Mouse (Mus musculus): Measurements from ENCODE around the gene Ctcfl. TPM values are rescaled to one million over a fixed set of nuclear protein-coding genes. Genes with fewer than 3 reads are reported as not detected.

Ctcfl gene
- total RNA-seq (2014; rRNA removed; ENCODE audit: low replicate concordance) (not detected in 2 replicates), polyA plus RNA-seq (2015; fragmentation: Nextera tagmentation; extraction: Ambion mirVana) (0.22 and 0.26 TPM in 2 replicates)

DNA sequence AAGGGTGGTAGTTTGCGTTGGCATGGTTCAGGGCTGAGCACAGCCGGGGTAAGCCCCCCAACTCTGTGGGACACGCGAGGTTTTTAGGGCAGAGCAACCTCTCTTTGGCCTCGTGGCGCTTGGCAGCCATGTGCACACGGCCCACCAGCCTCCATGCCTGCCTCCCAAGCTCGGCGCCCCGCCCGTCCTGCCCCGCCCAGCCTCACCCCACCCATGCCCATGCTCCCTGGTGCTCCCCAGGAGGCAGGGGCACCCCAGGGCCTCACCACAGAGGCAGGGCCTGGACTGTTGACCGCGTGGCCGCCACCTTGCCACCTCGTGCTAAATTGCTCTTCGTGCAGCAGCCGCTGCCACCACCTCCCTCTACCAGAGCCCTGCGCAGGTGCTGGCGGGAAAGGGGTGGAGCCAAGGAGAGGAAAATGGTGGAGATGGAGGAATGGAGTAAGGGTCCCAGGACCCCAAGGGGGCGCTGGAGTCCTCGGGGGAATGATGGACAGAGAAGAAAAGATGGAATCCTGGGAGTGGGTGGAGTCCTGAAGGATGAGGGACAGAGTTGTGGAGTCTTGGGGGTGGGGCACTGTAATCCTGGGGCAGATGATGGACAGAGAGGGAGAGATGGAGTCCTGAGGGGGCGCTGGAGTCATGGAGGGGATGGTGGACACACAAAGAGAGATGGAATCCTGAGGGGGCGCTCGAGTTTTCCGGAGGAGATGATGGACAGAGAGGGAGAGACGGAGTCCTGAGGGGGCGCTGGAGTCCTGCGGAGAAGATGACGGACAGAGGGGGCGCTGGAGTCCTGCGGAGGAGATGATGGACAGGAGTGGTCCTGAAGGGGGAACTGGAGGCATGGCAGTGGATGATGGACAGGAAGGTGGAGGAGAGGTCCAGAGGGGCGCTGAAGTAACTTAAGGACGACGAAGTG lies at the start of gene Ctcfl:
Gene Ctcfl (minus strand): TSS at position 503 of the 922 bp plus-strand sequence.
- no peak for DNase-seq (ENCODE audit: low spot score)
- Histone ChIP-seq H3K4me1 (ENCODE audit: control insufficient read depth, insufficient read depth) (no peaks in the 10 kb centered on the region), H3K36me3 (replicated peaks; ENCODE audit: control insufficient read depth, insufficient read depth, low read length) (no peaks in the 10 kb centered on the region)

DNA sequence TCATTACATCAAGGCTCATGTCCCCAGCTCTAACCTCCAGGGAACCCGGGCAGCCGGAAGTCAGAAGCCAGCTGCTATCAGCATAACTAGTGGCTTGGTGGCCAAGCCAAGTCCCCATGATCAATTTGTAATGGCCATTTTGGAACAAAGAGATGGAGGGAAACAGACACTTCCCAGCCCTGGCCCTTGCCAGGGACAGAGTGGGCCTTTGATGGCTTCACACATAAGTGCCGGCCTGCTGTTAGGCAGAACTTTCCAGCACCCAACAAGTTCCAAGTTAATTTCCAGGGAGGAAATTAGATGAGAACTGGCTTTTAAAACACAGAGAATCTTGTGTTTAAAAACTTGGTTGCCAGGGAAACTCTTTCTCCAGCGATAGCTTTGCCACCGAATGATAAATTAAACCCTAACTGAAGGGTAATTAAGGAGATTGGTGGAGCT lies 49.1 kb upstream of the Ctcfl start:
- 69% methylated on average over 5 of the region's 5 CpGs for WGBS
- no peaks in the 10 kb centered on the region; the same call in 1 of the 2 replicates for H3K27me3 ChIP-seq (ENCODE audit: control insufficient read depth, insufficient read depth, low read length)

More for the DNA sequence above, at the start of gene Ctcfl:
- WGBS = 87% methylated on average over 35 of the region's 35 CpGs
- H3K4me2 ChIP-seq (ENCODE audit: low read depth, low read length) = no peak within 1 kb of the TSS
- H3K9me3 ChIP-seq (replicated peaks; ENCODE audit: control insufficient read depth, low read length) = no peaks in the 10 kb centered on the region
- no peak within 1 kb of the TSS for H3K9ac ChIP-seq (replicated peaks; ENCODE audit: low read depth, low read length)
- no peak for ATAC-seq (ENCODE audit: insufficient read depth, low read depth)
- no peak within 1 kb of the TSS for H3K4me3 ChIP-seq (ENCODE audit: low read depth, low read length)
- TF ChIP-seq CTCF (IDR thresholded peaks at IDR 0.05; ENCODE audit: low read depth) (no peak), EP300 (IDR thresholded peaks at IDR 0.05; ENCODE audit: low read depth) (no peak)
- no peak within 1 kb of the TSS for H3K27ac ChIP-seq (ENCODE audit: low read depth)
- H3K27me3 ChIP-seq (ENCODE audit: control insufficient read depth, insufficient read depth, low read length) = no peaks in the 10 kb centered on the region

DNA sequence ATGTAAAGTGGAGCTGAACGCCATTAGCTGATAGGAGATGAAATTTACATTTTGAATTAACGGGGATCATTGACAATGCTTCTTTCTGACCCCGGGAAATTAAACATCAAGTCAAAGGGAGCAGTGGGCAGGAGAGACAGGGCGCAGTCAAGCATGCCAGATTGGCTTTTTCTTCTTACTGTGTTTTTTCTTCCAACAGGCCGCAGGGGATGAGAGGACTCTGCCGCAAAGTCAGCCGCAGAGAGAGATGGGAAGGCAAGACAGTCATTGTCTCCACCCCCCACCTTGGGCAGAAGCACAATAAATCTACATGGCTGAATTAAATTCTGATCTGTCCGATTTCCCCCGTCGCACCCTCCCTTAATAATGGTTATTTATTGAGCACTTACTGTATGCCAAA lies 46.0 kb upstream of the Ctcfl start:
- no peak for TF ChIP-seq CTCF (IDR thresholded peaks at IDR 0.05; ENCODE audit: low read depth)
- TF ChIP-seq EP300 (IDR thresholded peaks at IDR 0.05; ENCODE audit: low read depth) = no peak
- Histone ChIP-seq H3K4me3 (ENCODE audit: low read depth, low read length) (no peak overlapping the region), H3K4me1 (ENCODE audit: control insufficient read depth, insufficient read depth) (no peaks in the 10 kb centered on the region), H3K27ac (ENCODE audit: low read depth) (no peak overlapping the region), H3K9ac (replicated peaks; ENCODE audit: low read depth, low read length) (no peak overlapping the region), H3K36me3 (replicated peaks; ENCODE audit: control insufficient read depth, insufficient read depth, low read length) (no peaks in the 10 kb centered on the region), H3K4me2 (ENCODE audit: low read depth, low read length) (no peak overlapping the region), H3K27me3 (ENCODE audit: control insufficient read depth, insufficient read depth, low read length) (no peaks in the 10 kb centered on the region), H3K9me3 (replicated peaks; ENCODE audit: control insufficient read depth, low read length) (no peaks in the 10 kb centered on the region)
- ATAC-seq (ENCODE audit: insufficient read depth, low read depth) (no peak), DNase-seq (ENCODE audit: low spot score) (no peak)
- WGBS = 85% methylated on average over 10 of the region's 10 CpGs

More for the DNA sequence above, 49.1 kb upstream of the Ctcfl start:
- Histone ChIP-seq H3K4me3 (ENCODE audit: low read depth, low read length) (no peak overlapping the region), H3K36me3 (replicated peaks; ENCODE audit: control insufficient read depth, insufficient read depth, low read length) (no peaks in the 10 kb centered on the region), H3K27ac (ENCODE audit: low read depth) (0 out of 2 replicates have a peak overlapping the region, but pooled peaks have one; percentile 5), H3K4me2 (ENCODE audit: low read depth, low read length) (no peak overlapping the region), H3K4me1 (ENCODE audit: control insufficient read depth, insufficient read depth) (peaks cover 18% of the 10 kb centered on the region), H3K9ac (replicated peaks; ENCODE audit: low read depth, low read length) (no peak overlapping the region), H3K9me3 (replicated peaks; ENCODE audit: control insufficient read depth, low read length) (no peaks in the 10 kb centered on the region)
- ATAC-seq (ENCODE audit: insufficient read depth, low read depth) (no peak), DNase-seq (ENCODE audit: low spot score) (no peak)
- TF ChIP-seq EP300 (IDR thresholded peaks at IDR 0.05; ENCODE audit: low read depth) (no peak), CTCF (IDR thresholded peaks at IDR 0.05; ENCODE audit: low read depth) (no peak)

DNA sequence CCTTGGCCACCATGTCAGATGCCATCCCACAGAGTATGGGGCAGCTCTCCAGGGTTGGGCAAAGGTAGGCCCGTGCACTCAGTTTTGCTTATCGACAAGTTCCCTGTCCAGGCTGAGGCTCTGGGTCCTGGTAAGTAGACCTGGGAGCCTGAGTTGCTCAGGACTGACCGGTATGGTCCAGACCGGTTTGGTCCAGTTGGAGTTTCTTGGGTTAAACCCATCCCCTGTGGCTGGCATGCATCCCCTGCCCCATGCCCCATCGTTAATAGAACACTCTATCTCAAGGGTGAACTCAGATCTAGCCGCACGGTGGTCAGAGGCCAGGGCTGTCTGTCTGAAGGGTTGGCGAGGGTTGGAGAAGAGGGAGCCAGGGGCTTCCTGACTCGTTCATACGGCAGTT lies 45.6 kb upstream of the Ctcfl start:
- Histone ChIP-seq H3K27ac (ENCODE audit: low read depth) (no peak overlapping the region), H3K9me3 (replicated peaks; ENCODE audit: control insufficient read depth, low read length) (no peaks in the 10 kb centered on the region), H3K4me1 (ENCODE audit: control insufficient read depth, insufficient read depth) (no peaks in the 10 kb centered on the region), H3K27me3 (ENCODE audit: control insufficient read depth, insufficient read depth, low read length) (no peaks in the 10 kb centered on the region), H3K9ac (replicated peaks; ENCODE audit: low read depth, low read length) (no peak overlapping the region), H3K4me3 (ENCODE audit: low read depth, low read length) (no peak overlapping the region), H3K36me3 (replicated peaks; ENCODE audit: control insufficient read depth, insufficient read depth, low read length) (no peaks in the 10 kb centered on the region), H3K4me2 (ENCODE audit: low read depth, low read length) (no peak overlapping the region)
- WGBS = 82% methylated on average over 10 of the region's 10 CpGs
- TF ChIP-seq EP300 (IDR thresholded peaks at IDR 0.05; ENCODE audit: low read depth) (no peak), CTCF (IDR thresholded peaks at IDR 0.05; ENCODE audit: low read depth) (no peak)
- ATAC-seq (ENCODE audit: insufficient read depth, low read depth) (no peak), DNase-seq (ENCODE audit: low spot score) (no peak)

DNA sequence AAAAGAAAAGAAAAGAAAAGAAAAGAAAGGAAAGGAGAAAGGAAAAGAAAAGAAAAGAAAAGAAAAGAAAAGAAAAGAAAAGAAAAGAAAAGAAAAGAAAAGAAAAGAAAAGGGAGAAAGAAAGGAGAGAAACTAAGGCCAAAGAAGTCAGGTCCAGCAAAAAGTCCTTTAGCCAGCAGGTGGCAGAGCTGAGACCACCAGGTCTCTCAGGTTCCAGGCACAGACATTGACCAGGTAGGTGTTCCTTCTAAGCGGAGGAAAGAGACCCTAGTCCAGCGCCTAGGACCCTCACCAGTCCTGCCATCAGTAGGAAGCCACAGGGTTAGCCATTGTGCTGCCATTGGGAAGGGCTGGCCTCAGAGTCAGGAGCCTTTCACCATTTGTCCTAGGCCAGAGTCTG lies 45.0 kb upstream of the Ctcfl start:
- H3K9ac ChIP-seq (replicated peaks; ENCODE audit: low read depth, low read length) = no peak overlapping the region
- no peak overlapping the region for H3K27ac ChIP-seq (ENCODE audit: low read depth)
- H3K27me3 ChIP-seq (ENCODE audit: control insufficient read depth, insufficient read depth, low read length) = no peaks in the 10 kb centered on the region
- H3K4me1 ChIP-seq (ENCODE audit: control insufficient read depth, insufficient read depth) = no peaks in the 10 kb centered on the region
- no peak overlapping the region for H3K4me3 ChIP-seq (ENCODE audit: low read depth, low read length)
- 34% methylated on average over 2 of the region's 2 CpGs for WGBS
- DNase-seq (ENCODE audit: low spot score) (no peak), ATAC-seq (ENCODE audit: insufficient read depth, low read depth) (no peak)
- H3K9me3 ChIP-seq (replicated peaks; ENCODE audit: control insufficient read depth, low read length) = no peaks in the 10 kb centered on the region
- H3K4me2 ChIP-seq (ENCODE audit: low read depth, low read length) = no peak overlapping the region
- no peaks in the 10 kb centered on the region for H3K36me3 ChIP-seq (replicated peaks; ENCODE audit: control insufficient read depth, insufficient read depth, low read length)
- TF ChIP-seq EP300 (IDR thresholded peaks at IDR 0.05; ENCODE audit: low read depth) (no peak), CTCF (IDR thresholded peaks at IDR 0.05; ENCODE audit: low read depth) (peak; percentile 57)
